Mouse (Mus musculus): Measurements from ENCODE around the gene Rgs6.

Rgs6 gene

DNA sequence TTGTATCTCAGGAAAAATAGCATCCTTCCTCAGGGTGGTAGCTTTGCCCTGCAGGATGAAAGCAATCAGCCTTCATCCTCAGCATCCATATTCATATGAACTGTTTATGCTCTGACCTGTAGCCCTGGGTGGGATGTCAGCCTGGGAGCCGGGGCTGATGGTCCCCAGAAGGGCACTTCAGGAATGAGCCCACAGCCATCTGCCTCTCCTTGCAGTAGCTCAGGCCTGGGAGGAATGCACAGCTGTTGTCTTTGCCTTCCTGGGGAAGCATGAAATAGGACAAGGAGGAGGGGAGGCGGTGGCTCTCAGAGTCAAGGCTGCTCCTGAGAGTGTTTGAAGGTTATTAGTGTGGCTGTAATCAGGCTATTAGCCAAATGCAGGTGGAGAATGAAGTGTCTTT lies 590.7 kb downstream of the Rgs6 start:
- in situ Hi-C loops (cut with MboI, MseI), result no loop called here

DNA sequence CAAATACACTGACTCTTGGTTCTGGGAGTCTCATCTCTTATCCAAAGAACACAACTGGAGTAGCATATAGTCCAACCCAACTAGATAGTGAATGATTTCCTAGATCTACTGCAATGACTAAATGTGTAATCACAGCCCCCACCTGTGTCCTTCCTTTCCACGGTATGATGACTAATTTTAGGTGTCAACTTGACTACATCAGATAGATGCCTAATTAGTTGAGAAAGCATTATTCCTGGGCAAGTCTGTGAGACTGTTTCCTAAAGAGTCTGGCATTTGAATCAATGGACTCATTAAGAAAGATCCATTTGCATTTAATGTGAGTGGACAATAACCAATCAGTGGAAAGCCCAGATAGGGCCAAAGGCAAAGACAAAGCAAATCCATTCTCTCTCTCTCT lies 591.8 kb downstream of the Rgs6 start:
- in situ Hi-C loops (cut with MboI, MseI), result no loop called here

DNA sequence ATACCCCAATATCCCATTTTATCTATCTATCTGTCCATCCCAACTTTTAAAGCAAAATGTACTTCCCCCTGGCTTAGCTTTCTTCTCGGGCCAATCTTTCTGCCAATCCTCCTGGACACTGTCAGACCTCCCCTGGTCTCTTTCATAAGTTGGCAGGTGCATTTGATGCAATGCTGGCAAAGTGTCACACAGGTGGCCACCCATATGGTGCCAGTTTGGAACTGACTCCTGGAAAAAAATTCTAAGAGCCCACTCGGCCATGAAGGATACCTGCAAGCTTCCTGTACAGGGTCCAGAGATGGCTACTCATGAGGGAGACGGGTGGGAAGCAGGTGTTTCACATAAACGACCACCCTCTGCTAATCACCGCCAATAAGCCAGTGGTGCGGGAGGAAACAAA lies 592.5 kb downstream of the Rgs6 start:
- in situ Hi-C loops (cut with MboI, MseI), result no loop called here

DNA sequence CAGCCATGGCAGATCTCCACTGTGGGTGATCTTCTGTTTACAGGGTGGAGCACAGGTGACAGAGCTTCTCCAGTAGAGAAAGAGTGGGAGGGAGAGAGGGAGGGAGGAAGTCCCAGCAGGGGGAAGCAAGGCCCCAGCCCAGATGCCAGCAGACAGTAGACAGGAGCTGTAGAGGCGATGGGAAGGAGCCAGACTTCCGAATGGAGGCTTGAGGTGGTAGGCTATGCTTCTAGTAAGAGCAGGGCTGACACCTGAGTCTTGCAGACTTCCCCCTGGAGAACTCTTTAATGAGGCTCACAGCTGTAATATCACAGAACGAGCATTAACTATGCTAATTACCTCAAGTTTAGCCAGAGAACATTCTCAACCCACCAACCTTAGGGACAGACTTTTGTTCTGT lies 613.6 kb downstream of the Rgs6 start:
- in situ Hi-C loops (cut with MboI, MseI), result no loop called here

DNA sequence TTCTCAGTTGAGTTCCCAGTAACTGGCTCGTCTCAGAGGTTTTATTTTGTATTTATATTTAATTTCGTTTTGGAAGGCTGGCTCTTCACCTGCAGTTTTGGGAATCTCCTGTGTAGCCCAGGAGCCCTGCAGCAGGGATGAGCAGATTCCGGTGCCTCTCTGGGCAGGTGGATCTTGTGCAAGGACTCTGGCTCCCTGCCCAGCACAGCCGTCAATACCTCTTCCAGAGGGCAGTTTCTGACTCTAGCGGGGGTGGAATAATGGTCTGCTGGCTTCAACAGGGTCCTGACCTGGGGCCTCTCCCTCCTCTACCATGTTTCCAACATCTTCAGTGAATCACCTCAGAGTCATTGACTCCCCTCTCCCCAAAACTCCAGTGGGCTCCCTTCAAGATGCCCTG lies 616.3 kb downstream of the Rgs6 start:
- in situ Hi-C loops (cut with MboI, MseI), result no loop called here

DNA sequence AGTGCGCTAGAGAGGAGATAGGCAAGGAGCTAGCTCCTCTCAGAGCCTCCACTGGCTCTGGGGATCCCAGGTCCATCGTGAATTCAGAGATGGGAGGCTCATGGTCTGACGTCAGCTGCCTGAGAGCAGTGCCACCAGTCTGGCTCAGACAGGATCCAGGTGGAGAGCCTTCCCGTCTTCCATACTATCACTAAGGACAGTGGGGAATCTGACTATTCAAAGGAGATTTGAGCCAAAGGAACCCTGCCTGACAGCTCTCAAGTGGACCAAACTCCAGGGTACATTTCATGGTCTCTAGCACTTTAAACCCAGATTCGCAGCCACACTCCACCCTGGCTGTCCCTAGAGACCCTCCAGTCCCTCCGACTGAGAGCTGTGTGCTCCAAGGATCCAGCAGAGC lies 618.8 kb downstream of the Rgs6 start:
- in situ Hi-C loops (cut with MboI, MseI), result no loop called here

DNA sequence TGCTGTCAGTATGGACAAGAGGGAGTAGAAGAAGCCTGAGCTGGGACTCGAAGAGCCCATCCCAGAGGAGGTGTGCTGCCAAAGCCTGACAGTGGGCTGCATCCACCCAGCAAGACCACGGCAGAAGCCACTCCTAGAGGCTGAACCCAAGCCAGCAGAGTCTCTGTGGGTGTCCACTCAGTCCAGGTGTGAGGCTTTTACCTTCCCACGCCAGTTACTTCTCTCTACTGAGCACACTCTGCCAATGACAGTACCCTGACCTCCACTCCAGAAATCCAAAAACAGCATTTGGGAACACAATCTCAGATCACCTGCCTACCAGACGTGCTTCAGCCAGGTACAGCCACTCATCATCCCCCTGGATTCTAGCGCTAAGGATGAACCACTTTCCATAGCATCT lies 619.4 kb downstream of the Rgs6 start:
- in situ Hi-C loops (cut with MboI, MseI), result no loop called here

DNA sequence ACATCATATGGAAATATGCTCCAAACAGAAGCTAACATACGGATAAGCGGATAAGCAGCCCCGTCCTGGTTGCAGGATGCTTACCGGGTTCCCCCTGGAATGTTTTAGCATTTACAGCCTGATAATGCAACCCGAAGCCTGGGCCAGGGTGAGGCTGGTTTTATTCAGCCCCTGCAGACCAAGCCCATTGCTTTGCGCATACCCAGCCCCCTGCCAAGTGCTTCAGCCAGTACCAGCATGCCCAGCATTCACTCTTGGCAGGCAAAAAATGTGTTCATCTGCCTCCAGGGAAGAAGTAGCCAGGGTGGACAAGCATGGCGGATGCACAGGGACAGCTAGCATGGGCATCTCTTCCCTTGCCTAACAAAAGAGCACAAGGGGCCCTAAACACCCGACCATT lies 619.9 kb downstream of the Rgs6 start:
- in situ Hi-C loops (cut with MboI, MseI), result no loop called here

DNA sequence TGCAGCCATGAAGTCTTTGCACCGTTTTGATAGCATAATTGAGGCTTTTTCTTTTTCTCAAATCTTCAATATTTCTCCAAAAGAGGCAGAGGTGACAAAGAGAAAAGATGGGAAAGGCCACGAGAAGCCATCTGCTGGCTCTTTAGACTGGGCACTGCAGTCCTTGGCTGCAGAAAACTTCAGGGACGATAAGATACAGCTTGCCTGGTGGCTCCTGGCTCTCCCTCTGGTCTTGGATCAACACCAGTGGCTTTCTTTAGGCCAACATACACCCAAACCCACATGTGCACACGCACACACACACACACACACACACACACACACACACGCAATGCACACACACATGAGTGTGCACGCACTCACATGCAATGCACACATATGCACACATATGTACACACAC lies 620.7 kb downstream of the Rgs6 start:
- in situ Hi-C loops (cut with MboI, MseI), result no loop called here

DNA sequence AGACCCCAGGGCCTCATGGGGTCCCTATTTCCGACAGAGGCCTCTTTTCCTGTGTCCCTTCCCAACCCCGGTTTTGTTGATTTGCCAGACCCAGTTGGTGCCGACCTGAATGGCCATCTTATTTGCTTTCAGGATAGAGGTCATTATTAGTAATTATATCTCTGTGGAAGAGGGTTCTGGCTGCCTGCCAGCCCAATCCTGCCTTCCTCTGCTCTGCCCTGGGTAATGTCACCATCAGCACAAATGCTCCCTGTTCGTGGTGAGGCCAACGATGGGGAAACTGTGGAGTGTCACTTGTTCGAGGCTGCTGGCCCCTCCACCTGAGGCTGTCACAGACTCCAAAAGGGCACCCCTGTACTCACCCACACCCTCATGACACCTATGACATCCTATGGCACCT lies 621.4 kb downstream of the Rgs6 start:
- in situ Hi-C loops (cut with MboI, MseI), result no loop called here

DNA sequence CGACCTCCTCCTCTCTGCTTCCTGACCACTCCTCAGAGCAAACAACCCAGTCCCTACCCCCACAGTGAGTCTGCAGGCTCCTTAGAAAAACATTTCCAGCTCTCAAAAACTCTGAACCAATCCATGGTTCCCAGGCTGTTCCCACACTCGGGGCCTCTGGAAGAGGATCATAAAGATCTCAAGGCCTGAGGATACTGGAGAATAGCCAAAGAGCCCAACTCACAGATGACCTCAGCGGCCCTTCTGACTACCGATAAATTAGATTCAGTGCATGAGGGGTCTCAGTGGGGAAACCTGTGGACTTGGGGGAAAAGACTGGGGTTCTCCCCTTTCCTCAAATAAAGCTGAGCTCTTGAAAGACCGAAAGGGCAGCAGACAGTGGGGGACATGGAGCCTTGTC lies 622.2 kb downstream of the Rgs6 start:
- in situ Hi-C loops (cut with MboI, MseI), result no loop called here

DNA sequence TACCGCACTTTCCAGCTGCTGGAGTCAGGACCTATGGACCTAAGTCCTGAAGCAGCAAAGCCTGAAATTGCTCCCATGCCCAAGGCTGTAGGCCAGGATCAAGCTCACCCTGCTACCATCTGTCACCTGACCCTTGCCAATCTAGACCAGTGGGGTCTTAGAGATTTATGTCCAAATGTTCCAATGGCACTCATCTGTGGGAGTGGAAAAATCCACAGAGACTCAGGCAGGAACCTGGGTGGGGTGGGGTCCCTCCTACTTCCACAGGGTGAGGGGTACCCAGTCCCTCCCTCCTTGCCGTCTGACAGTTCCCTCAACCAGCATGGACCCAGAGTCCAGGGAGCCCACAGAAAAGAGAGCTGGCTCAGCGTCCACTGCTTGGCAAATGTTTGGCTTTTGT lies 622.6 kb downstream of the Rgs6 start:
- in situ Hi-C loops (cut with MboI, MseI), result no loop called here

DNA sequence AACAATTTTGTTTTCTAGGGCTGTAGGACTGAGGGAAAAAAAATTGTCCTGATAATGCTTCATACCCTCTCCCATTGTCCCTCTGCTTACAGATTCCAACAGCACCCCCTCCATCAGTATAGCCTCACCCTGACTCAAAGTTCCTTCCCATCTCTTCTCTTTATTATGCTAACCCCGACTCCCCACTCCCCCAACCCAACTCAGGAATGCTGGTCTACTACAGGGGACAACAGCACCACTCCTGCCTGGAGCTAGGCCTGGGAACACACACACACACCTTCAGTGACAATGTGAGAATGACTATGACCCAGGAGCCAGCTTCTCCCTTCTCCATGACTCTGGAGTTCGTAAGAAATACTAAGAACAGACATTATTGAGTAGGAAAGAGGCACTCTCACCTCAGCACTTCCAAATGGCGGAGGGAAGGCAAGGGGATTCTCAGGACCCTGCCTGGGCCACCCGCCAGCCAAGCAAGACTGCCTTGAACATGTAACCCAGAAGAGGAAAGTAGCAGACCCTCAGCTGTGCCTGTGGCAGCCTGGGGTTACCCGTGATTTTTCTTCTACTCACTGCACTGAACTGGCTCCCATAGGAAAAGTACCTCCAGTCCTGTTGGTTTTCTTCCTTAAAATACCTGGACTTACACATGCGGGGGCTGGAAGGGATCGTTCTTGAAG lies 623.2 kb downstream of the Rgs6 start:
- in situ Hi-C loops (cut with MboI, MseI), result no loop called here

All from regulatory T cell (primary cell).